Mouse (Mus musculus) right cerebral cortex, adult 2 months (tissue): Measurements from ENCODE around the gene Uxs1.

Source experiments
- DNase-seq, 2 experiments: peaks; one replicate each; pipeline ENCODE4 v3.0.0; 2021 to 2022; ENCODE audit warnings: low spot score in 2 of 2

The Uxs1 gene

DNA sequence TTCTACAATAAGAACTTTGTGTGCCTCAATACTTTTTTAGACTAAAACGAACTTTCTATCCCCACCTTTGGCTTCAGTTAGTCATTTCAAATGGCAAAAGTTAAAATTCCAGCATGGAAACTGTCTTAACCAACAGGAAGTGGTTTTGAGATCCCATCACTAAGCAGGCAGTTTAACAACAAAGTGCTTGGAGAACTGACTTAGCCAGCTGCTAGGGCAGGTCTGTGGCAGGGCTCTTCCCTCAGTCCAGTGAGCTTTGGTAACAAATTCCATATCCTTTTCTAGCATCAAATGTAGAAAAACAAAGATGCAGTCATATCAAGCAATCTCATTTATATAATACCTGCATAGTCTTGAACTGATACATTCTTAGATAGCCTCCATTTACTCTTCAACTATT is 105.1 kb downstream of the Uxs1 start:
- DNase-seq, result no peak

- DNase-seq, result no peak
Measured at GRCm38 (mm10) chr1:43718793-43719192, 108.8 kb downstream of the Uxs1 start.

GRCm38 (mm10) chr1:43717967-43718366 is 109.6 kb downstream of the Uxs1 start:
- no peak for DNase-seq

- no peak for DNase-seq
Measured at GRCm38 (mm10) chr1:43714841-43715240, 112.8 kb downstream of the Uxs1 start.

DNA sequence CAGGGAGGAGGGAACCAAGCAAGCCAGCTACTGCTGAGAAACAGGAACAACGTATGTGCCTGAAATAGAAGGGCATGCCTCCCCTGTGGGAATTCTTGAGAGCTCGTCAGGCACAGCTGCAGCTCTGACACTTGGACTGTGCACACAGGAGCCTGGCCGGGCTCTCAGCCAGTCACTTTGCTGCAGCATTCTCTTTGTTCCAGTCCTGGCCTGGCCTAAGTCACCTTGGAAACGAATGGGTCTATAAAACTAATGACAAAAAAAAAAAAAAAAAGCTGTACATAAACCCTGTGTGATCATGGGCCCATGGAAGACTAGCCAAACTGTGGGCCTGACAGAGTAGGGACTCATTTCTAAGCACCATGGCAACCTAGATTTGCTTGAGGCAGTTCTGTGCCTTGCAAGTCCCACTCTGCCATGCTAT is 129.0 kb downstream of the Uxs1 start:
- DNase-seq, result peak; percentile 6 to 28
